In the genomic region with DNA sequence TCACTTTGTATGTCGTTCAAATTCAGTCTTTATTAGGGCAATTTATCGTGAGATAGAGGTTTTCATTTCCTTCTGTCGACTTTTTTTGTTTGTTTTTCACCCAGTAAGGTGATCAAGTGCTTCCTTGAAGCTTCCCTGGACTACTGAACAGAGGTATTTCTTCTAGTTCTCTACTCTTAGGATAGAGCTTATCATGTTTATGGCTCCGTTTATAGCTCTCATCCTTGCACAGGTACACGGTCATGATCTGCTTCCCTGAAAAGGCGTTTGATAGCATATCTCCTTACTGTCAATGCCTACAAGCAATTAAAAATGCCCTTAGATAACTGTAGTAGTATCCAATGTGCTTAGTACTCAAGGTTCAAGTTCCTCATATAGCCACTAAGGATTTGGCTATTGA, we compare ENCODE assay signal across 50 mouse cellular contexts. TPM values are rescaled to one million over a fixed set of nuclear protein-coding genes. Genes with fewer than 3 reads are reported as not detected.
"Had no signal": no experiment of that assay in that cellular context is flagged by ENCODE, and none has a peak within 500 bp of the region (broad histone marks: within the 10 kb centered on the region; RNA-seq: fewer than 3 reads in every experiment).

No protein-coding gene starts in this region.

- H3K27me3 ChIP-seq: heart, embryonic 12.5 days; heart, embryonic 13.5 days; heart, embryonic 15.5 days; hindbrain, embryonic 12.5 days; hindbrain, embryonic 13.5 days; hindbrain, embryonic 15.5 days; kidney, embryonic 15.5 days had no signal

- H3K9me3 ChIP-seq: heart, embryonic 10.5 days; heart, embryonic 12.5 days; heart, embryonic 13.5 days; heart, embryonic 15.5 days; hindbrain, embryonic 10.5 days; hindbrain, embryonic 12.5 days; hindbrain, embryonic 13.5 days; hindbrain, embryonic 15.5 days had no signal

- H3K27ac ChIP-seq: heart, adult 2 months; heart, embryonic 10.5 days; heart, embryonic 13.5 days; heart, embryonic 15.5 days; hindbrain, embryonic 10.5 days; hindbrain, embryonic 12.5 days; hindbrain, embryonic 13.5 days; hindbrain, embryonic 14.5 days; hindbrain, embryonic 15.5 days; hindbrain, postnatal 0 days; kidney, embryonic 15.5 days; kidney, postnatal 0 days; layer of hippocampus, adult 2 months had no signal

- H3K4me2 ChIP-seq: heart, embryonic 11.5 days; heart, embryonic 12.5 days; heart, embryonic 13.5 days; heart, embryonic 15.5 days; hindbrain, embryonic 12.5 days; hindbrain, embryonic 13.5 days; hindbrain, embryonic 14.5 days; hindbrain, embryonic 15.5 days; kidney, embryonic 15.5 days had no signal

- H3K4me1 ChIP-seq: heart, embryonic 10.5 days; heart, embryonic 12.5 days; heart, embryonic 13.5 days; heart, embryonic 15.5 days; hindbrain, embryonic 10.5 days; hindbrain, embryonic 12.5 days; hindbrain, embryonic 13.5 days; hindbrain, embryonic 15.5 days; kidney, embryonic 15.5 days had no signal

- H3K4me3 ChIP-seq: heart, adult 2 months; heart, embryonic 10.5 days; heart, embryonic 12.5 days; heart, embryonic 13.5 days; heart, embryonic 15.5 days; hindbrain, embryonic 10.5 days; hindbrain, embryonic 12.5 days; hindbrain, embryonic 13.5 days; hindbrain, embryonic 15.5 days; kidney, embryonic 15.5 days; layer of hippocampus, adult 2 months had no signal

- H3K9ac ChIP-seq: heart, embryonic 12.5 days; heart, embryonic 13.5 days; heart, embryonic 15.5 days; hindbrain, embryonic 12.5 days; hindbrain, embryonic 13.5 days; hindbrain, embryonic 14.5 days; hindbrain, embryonic 15.5 days; kidney, embryonic 15.5 days had no signal

- H3K36me3 ChIP-seq: heart, embryonic 10.5 days; heart, embryonic 12.5 days; heart, embryonic 13.5 days; heart, embryonic 15.5 days; hindbrain, embryonic 10.5 days; hindbrain, embryonic 12.5 days; hindbrain, embryonic 13.5 days; hindbrain, embryonic 15.5 days; kidney, embryonic 15.5 days had no signal

- DNase-seq: heart, adult 2 months; heart, postnatal 10 days; heart, postnatal 14 days; heart, postnatal 36 days; heart, postnatal 4 days; kidney, adult 11 months; kidney, adult 18-20 months; kidney, adult 2 months; kidney, adult 8-10 months; kidney, adult 9 months; kidney, postnatal 10 days; kidney, postnatal 14 days; kidney, postnatal 25 days; kidney, postnatal 36 days; kidney, postnatal 4 days; layer of hippocampus, adult 9-11 months; layer of hippocampus, postnatal 36 days had no signal

- ATAC-seq: hindbrain, embryonic 16.5 days; hindbrain, postnatal 0 days; inflammation-experienced regulatory T-cells, adult 6 months had no signal

RNA-seq across cellular contexts. Expression of a gene that starts 56.9 kb away (rescaled TPM):
- total RNA-seq: heart, adult 2 months; heart, adult 8-10 months; heart, postnatal 10 days; heart, postnatal 14 days; heart, postnatal 25 days; heart, postnatal 36 days; heart, postnatal 4 days; hematopoietic stem cell, adult 5-6 weeks; hindbrain, postnatal 0 days; layer of hippocampus, adult 18-20 months; layer of hippocampus, adult 2 months; layer of hippocampus, adult 8-10 months; layer of hippocampus, postnatal 10 days; layer of hippocampus, postnatal 14 days; layer of hippocampus, postnatal 25 days; layer of hippocampus, postnatal 36 days; left cerebral cortex, adult 18-20 months had no signal
- polyA plus RNA-seq: heart, adult 2 months; heart, embryonic 10.5 days; heart, embryonic 11.5 days; heart, embryonic 12.5 days; heart, embryonic 13.5 days; heart, embryonic 14.5 days; heart, embryonic 15.5 days; heart, embryonic 16.5 days; heart, postnatal 0 days; hindbrain, embryonic 10.5 days; hindbrain, embryonic 11.5 days; hindbrain, embryonic 12.5 days; hindbrain, embryonic 13.5 days; hindbrain, embryonic 14.5 days; hindbrain, embryonic 15.5 days; hindbrain, embryonic 16.5 days; hindbrain, postnatal 0 days; inflammation-experienced regulatory T-cells, adult 6 months; intestine, embryonic 14.5 days; kidney, adult 2 months; kidney, embryonic 14.5 days; kidney, embryonic 15.5 days; kidney, embryonic 16.5 days; kidney, postnatal 0 days; large intestine, adult 2 months had no signal
